Mouse (Mus musculus): Measurements from ENCODE around the gene Plg. TPM values are rescaled to one million over a fixed set of nuclear protein-coding genes. Genes with fewer than 3 reads are reported as not detected.

Plg gene
- total and polyA plus RNA-seq, 3 experiments: not detected

- 0 out of 2 replicates have a peak, but pooled peaks have one; percentile 20 for TF ChIP-seq ETS1 (conservative IDR thresholded peaks at IDR 0.05; ENCODE audit: low read depth, low read length)
- TF ChIP-seq MAX (IDR thresholded peaks at IDR 0.05; ENCODE audit: low read length): no peak
- TF ChIP-seq ZNF384 (IDR thresholded peaks at IDR 0.05; ENCODE audit: low read depth, low read length): no peak
- no peak for TF ChIP-seq SMC3 (IDR thresholded peaks at IDR 0.05; ENCODE audit: low read depth, low read length)
- 0 out of 2 replicates have a peak, but pooled peaks have one; percentile 33 for TF ChIP-seq MXI1 (IDR thresholded peaks at IDR 0.05; ENCODE audit: low read depth, low read length)
- TF ChIP-seq JUND (conservative IDR thresholded peaks at IDR 0.05; ENCODE audit: low read depth, low read length): no peak
- TF ChIP-seq ELF1 (IDR thresholded peaks at IDR 0.05; ENCODE audit: low read depth, low read length): no peak
- no peak for TF ChIP-seq POLR2A (IDR thresholded peaks at IDR 0.05; ENCODE audit: low read depth, low read length)
- no peak for TF ChIP-seq USF2 (conservative IDR thresholded peaks at IDR 0.05; ENCODE audit: low read depth, low read length)
- TF ChIP-seq MEF2A (IDR thresholded peaks at IDR 0.05; ENCODE audit: borderline replicate concordance, low read depth, low read length): no peak
- TF ChIP-seq TBP (conservative IDR thresholded peaks at IDR 0.05; ENCODE audit: low read depth, low read length): 0 out of 2 replicates have a peak, but pooled peaks have one; percentile 47
- no peak for TF ChIP-seq PAX5 (IDR thresholded peaks at IDR 0.05; ENCODE audit: low read length)
- no peak for TF ChIP-seq UBTF (IDR thresholded peaks at IDR 0.05; ENCODE audit: low read depth, low read length)
- TF ChIP-seq CHD1 (IDR thresholded peaks at IDR 0.05; ENCODE audit: low read depth, low read length): no peak
- no peak for TF ChIP-seq MAFK (IDR thresholded peaks at IDR 0.05; ENCODE audit: insufficient replicate concordance, low read length)
- TF ChIP-seq RAD21 (IDR thresholded peaks at IDR 0.05; ENCODE audit: low read depth, low read length): no peak
- TF ChIP-seq JUN (IDR thresholded peaks at IDR 0.05; ENCODE audit: insufficient read depth, low read depth, low read length): no peak
- no peak for TF ChIP-seq RCOR1 (conservative IDR thresholded peaks at IDR 0.05; ENCODE audit: low read depth, low read length)
- TF ChIP-seq ZMIZ1 (IDR thresholded peaks at IDR 0.05; ENCODE audit: low read depth, low read length): no peak
Observed at GRCm38 (mm10) chr17:12419491-12420079, 41.2 kb downstream of the Plg start (continued).

GRCm38 (mm10) chr17:12420886-12421574, 42.6 kb downstream of the Plg start:
- H3K4me3 ChIP-seq (replicated peaks in 1 of 3; ENCODE audit: low read depth in 2 of 3, low read length in 2 of 3, poor library complexity in 1 of 3): no peak overlapping the region
- no peak overlapping the region for H3K4me2 ChIP-seq (ENCODE audit: insufficient read depth, low read depth, poor library complexity, severe bottlenecking)
- H3K36me3 ChIP-seq (replicated peaks in 1 of 2; ENCODE audit: control insufficient read depth in 1 of 2, insufficient read depth in 1 of 2, low read length in 1 of 2): no peaks in the 10 kb centered on the region
- H3K9me3 ChIP-seq (replicated peaks; ENCODE audit: low read length): peaks cover 3% of the 10 kb centered on the region
- TF ChIP-seq NRF1 (IDR thresholded peaks at IDR 0.05; ENCODE audit: low read depth, low read length) (no peak), CTCF (conservative IDR thresholded peaks at IDR 0.05 in 1 of 2, IDR thresholded peaks at IDR 0.05 in 1 of 2; ENCODE audit: low read depth in 2 of 2, low read length in 2 of 2) (peak; percentile 59 to 80)
- dilution Hi-C loops (cut with MboI; ENCODE audit: extremely low pct_ligation_motif_present, extremely low pct_unique_long_range_greater_than_20kb, low sequenced_read_pairs) (no loop called here), in situ Hi-C loops (cut with MboI; ENCODE audit: low pct_ligation_motif_present, low pct_unique_long_range_greater_than_20kb, low sequenced_read_pairs) (no loop called here)
- H3K4me1 ChIP-seq (ENCODE audit: control insufficient read depth in 1 of 2, insufficient read depth in 2 of 2): peaks cover 6 to 14% of the 10 kb centered on the region in 2 experiments
- no peak overlapping the region for H3K9ac ChIP-seq (ENCODE audit: insufficient read depth, low read depth)
- peaks cover 12% of the 10 kb centered on the region for H3K27me3 ChIP-seq (replicated peaks)
- H3K79me2 ChIP-seq (replicated peaks; ENCODE audit: control insufficient read depth, extremely low read depth, insufficient read depth, poor library complexity, severe bottlenecking): no peaks in the 10 kb centered on the region
- H3K27ac ChIP-seq (ENCODE audit: insufficient read depth, low read depth): no peak overlapping the region
- no peak for DNase-seq (ENCODE audit: extremely low read depth)
